Mouse (Mus musculus) kidney, embryonic 14.5 days (tissue): ENCODE measurements around the gene Aff3. TPM values are rescaled to one million over a fixed set of nuclear protein-coding genes. Genes with fewer than 3 reads are reported as not detected.

Source experiments
- ATAC-seq: fragments of 200-750 bp; cut with Nextera tagmentation; 2 replicates; pipeline ENCODE4 v1.8.0; 2017; ENCODE audit warnings: moderate number of reproducible peaks, mild to moderate bottlenecking, moderate TSS enrichment, moderate library complexity; ENCODE audit not compliant: low FRiP score, low TSS enrichment
- H3K27ac ChIP-seq: fragments of 300-500 bp; sonication (generic); 2 replicates; pipeline ENCODE4 v1.5.1; 2014; ENCODE audit warnings: low read depth, mild to moderate bottlenecking, low read length, moderate library complexity, mixed read lengths
- H3K27me3 ChIP-seq: fragments of 300-500 bp; sonication (generic); 2 replicates; pipeline ENCODE4 v1.6.1; 2014; ENCODE audit warnings: mild to moderate bottlenecking, low read length; ENCODE audit not compliant: control insufficient read depth, insufficient read depth
- H3K36me3 ChIP-seq: fragments of 300-500 bp; sonication (generic); 2 replicates; pipeline ENCODE4 v1.6.1; 2014; ENCODE audit warnings: low read length, mixed read lengths; ENCODE audit not compliant: control insufficient read depth, insufficient read depth
- H3K4me1 ChIP-seq: fragments of 300-500 bp; sonication (generic); 2 replicates; pipeline ENCODE4 v1.6.1; 2014; ENCODE audit warnings: low read length, mixed read lengths; ENCODE audit not compliant: control insufficient read depth, insufficient read depth
- H3K4me2 ChIP-seq: fragments of 300-500 bp; sonication (generic); replicated peaks from 2 replicates; pipeline ENCODE4 v1.6.1; 2014; ENCODE audit warnings: low read depth, mild to moderate bottlenecking, low read length
- H3K4me3 ChIP-seq: fragments of 300-500 bp; sonication (generic); 2 replicates; pipeline ENCODE4 v1.5.1; 2014; ENCODE audit warnings: mild to moderate bottlenecking, low read length
- H3K9ac ChIP-seq: fragments of 300-500 bp; sonication (generic); 2 replicates; pipeline ENCODE4 v1.6.1; 2014; ENCODE audit warnings: low read depth, mild to moderate bottlenecking, low read length, moderate library complexity
- H3K9me3 ChIP-seq: fragments of 300-500 bp; sonication (generic); 2 replicates; pipeline ENCODE4 v1.6.1; 2016; ENCODE audit warnings: low read length; ENCODE audit not compliant: control insufficient read depth
- WGBS: fragments of 180-500 bp; shearing (Covaris S2); extraction: QIAGEN DNeasy Blood & Tissue Kit; methylation state at CpG from one replicate; pipeline ENCODE4 v1.1.7; 2014; 5-methylcytosine and 5-hydroxymethylcytosine counted together
- polyA plus RNA-seq: library from polyadenylated mRNA; unstranded; fragments of >200 nt; fragmentation: Nextera tagmentation; extraction: Ambion mirVana; gene quantifications from 2 replicates; pipeline ENCODE4 v1.2.1, GENCODE M21; 2014

Gene Aff3
- polyA plus RNA-seq, 1 experiment from 2014 or later, result 11.9 TPM

DNA sequence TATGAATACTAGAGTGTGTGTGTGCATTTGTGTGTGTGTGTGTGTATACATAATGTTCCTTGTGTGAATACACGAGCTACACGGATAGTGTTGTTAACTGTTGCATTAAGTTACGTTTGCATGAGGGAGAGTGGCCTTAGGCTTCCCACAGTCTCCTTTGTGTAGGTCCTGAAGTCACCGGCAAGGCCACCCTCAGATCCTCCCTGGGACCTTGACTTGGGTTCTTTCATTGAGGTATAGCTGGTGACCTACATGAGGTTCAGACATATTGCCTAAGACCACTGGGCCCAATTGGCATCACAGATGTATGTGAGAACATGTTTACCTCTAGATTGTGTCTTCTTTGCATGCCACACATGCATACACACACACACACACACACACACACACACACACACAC, 494 bp downstream of the Aff3 start:
- ATAC-seq, result no peak
- H3K27me3 ChIP-seq, result no peaks in the 10 kb centered on the region
- no peak overlapping the region for H3K9ac ChIP-seq
- H3K36me3 ChIP-seq, result no peaks in the 10 kb centered on the region
- H3K27ac ChIP-seq, result no peak overlapping the region
- H3K4me2 ChIP-seq, result no peak overlapping the region
- H3K4me1 ChIP-seq, result 0 out of 2 replicates have a peak, but pooled peaks cover 3% of the 10 kb centered on the region
- no peak overlapping the region for H3K4me3 ChIP-seq
- no peaks in the 10 kb centered on the region for H3K9me3 ChIP-seq
- 88% methylated on average over 4 of the region's 4 CpGs for whole genome bisulfite sequencing

DNA sequence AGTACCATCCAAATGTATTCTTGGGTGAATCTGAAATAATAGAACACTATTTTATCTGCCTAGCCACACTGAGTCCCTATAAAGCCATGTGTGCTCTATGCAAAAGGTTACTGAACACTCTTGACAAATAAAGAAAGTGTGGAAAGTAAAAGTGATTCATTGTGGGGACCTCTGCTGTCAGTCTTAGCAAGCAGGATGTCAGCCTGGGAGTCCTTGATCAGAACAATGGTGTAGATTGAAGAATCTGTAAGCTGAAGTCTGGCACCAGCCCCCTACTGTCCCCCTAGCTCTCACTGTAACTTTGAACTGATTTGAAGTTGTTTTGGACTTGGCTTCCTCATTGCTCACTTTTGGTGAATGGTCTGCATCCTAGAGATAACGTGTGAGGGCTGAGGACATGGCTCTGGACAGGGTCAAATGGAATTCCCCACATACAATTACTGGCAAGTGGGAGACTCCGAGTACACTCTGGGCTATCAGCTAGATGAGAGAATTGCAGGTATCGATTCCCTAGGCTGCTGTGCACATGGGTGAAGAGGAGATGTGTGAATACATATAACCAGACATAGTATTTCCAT, 2.0 kb downstream of the Aff3 start:
- Histone ChIP-seq H3K4me3 (no peak overlapping the region), H3K9me3 (no peaks in the 10 kb centered on the region), H3K4me1 (0 out of 2 replicates have a peak, but pooled peaks cover 3% of the 10 kb centered on the region), H3K4me2 (no peak overlapping the region), H3K9ac (no peak overlapping the region), H3K27ac (no peak overlapping the region), H3K36me3 (no peaks in the 10 kb centered on the region), H3K27me3 (no peaks in the 10 kb centered on the region)
- 82% methylated on average over 3 of the region's 3 CpGs for WGBS
- ATAC-seq, result no peak

DNA sequence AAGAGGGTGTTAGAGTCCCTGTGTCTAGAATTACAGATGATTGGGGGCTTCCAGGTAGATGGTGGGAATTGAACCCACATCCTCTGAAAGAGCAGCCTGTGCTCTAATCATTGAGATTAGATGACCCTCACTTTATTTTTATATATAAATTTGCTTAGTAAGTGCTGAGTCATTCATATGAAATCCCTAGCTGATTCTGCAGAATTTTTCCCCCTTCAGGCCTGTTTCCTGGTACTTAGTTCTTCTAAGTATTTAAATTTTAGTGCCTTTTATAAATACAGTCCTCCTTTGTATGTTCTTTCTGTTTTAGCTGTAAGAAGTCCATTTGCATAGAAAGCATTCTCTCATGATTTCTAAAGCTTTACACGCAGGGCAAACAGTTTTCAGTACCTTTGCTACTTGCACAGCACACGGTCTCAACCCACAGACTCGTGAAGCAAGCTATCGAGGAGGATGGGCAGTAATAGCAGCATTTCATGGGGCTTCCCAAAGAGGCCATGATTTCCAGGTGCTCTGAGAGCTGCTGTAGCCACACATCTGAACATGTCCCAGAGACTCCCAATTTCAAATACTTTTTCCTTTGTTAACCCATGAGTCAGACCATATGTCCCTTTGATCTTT, 5.7 kb downstream of the Aff3 start:
- no peaks in the 10 kb centered on the region for H3K36me3 ChIP-seq
- WGBS, result 83% methylated on average over 4 of the region's 4 CpGs
- no peak overlapping the region for H3K9ac ChIP-seq
- H3K9me3 ChIP-seq, result no peaks in the 10 kb centered on the region
- no peak overlapping the region for H3K4me2 ChIP-seq
- no peak overlapping the region for H3K27ac ChIP-seq
- H3K4me3 ChIP-seq, result no peak overlapping the region
- H3K27me3 ChIP-seq, result no peaks in the 10 kb centered on the region
- no peak for ATAC-seq
- H3K4me1 ChIP-seq, result 0 out of 2 replicates have a peak, but pooled peaks cover 3% of the 10 kb centered on the region

DNA sequence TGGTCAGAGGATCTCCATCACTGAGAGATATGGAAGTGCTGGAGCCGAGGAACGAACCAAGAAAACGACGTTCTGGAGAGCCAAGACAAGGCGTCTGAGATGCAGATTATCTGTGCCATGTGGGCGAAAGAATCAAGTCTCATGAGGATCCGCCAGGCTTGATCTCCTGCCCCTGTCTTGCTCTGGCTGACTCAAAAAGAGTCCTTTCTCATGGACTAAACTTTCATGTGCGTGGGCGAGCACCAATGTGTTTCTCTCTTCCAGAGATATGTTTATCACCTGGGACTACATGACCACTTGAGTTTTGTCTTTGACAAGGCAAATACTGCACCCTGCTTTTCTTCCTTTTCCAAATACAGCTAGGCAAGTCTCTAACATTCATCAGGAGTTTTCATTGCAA, 6.4 kb downstream of the Aff3 start:
- 84% methylated on average over 9 of the region's 9 CpGs for WGBS
- Histone ChIP-seq H3K36me3 (no peaks in the 10 kb centered on the region), H3K9ac (no peak overlapping the region), H3K4me3 (no peak overlapping the region), H3K4me1 (0 out of 2 replicates have a peak, but pooled peaks cover 3% of the 10 kb centered on the region), H3K27me3 (no peaks in the 10 kb centered on the region), H3K9me3 (no peaks in the 10 kb centered on the region), H3K4me2 (no peak overlapping the region), H3K27ac (no peak overlapping the region)
- ATAC-seq, result no peak

DNA sequence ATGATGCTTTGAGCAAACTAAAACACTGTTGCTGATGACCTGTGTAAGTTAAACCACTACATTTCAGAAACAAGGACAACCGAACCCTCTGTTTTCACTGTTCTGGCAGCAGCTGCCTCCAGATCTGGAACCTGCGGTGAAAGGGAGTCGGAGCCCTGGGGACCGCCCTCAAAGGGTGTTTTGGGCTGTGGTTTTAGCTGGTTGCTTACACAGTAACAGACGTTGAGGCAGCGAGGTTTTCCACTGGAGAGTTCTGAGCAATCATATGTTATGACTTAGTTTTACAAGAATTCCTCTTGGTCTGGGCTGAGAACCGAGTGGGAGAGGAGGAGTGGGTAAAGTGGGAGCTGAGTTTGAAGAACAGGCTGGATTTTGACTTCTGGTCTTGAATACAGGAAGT, 7.1 kb downstream of the Aff3 start:
- no peaks in the 10 kb centered on the region for H3K36me3 ChIP-seq
- H3K9me3 ChIP-seq, result no peaks in the 10 kb centered on the region
- no peak for ATAC-seq
- H3K4me3 ChIP-seq, result no peak overlapping the region
- no peak overlapping the region for H3K27ac ChIP-seq
- H3K27me3 ChIP-seq, result no peaks in the 10 kb centered on the region
- H3K9ac ChIP-seq, result no peak overlapping the region
- WGBS, result 67% methylated on average over 7 of the region's 7 CpGs
- no peak overlapping the region for H3K4me2 ChIP-seq
- 0 out of 2 replicates have a peak, but pooled peaks cover 3% of the 10 kb centered on the region for H3K4me1 ChIP-seq

DNA sequence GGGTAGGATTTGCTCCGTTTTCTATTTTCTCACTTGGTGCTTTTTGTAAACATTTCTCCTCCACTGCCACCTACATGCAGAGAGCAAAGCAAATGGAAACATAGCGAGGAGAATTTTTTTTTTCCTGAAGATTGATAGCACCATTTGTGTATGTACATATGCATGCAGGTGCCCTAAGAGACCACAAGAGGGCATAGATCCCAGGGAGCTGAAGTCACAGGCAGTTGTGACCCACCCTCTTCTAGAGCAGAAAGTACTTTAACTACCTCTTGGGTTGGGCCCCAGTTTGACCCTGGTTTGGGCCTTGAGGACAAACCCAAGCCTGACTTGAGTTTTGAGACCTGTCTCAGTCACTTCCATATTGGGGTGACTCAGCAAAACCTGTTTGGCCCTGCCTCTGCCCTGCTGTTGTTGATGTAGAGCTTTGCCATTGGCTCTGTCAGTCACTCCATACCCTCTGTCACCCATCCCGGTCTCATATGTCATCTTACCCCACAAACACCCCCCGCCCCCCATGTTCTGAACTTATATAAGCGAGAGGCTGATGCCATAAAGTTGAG, 9.7 kb downstream of the Aff3 start:
- Histone ChIP-seq H3K27ac (no peak overlapping the region), H3K4me2 (no peak overlapping the region), H3K27me3 (no peaks in the 10 kb centered on the region), H3K9me3 (no peaks in the 10 kb centered on the region), H3K4me1 (no peaks in the 10 kb centered on the region), H3K9ac (no peak overlapping the region), H3K36me3 (no peaks in the 10 kb centered on the region), H3K4me3 (no peak overlapping the region)
- WGBS, result 94% methylated on average over 5 of the region's 5 CpGs
- ATAC-seq, result no peak

DNA sequence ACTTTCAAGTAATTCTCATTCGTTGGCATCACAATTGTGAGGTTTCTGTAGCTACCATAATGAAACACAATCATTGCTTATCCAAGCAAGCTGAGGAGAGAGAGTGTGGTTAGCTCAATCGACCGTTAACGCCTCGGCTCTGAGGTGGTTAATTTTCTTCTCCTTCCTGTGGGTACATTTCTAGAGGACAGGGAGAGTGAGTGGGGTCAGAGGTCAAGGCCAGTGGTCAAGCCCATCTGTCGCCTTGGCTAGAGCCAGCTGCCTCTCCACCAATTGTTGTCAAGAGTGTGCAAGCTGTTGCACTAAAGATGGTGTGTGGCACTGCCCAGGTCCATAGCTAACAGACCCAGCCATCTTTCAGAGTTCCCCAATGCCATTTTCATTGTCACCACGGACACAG, 14.7 kb downstream of the Aff3 start:
- Histone ChIP-seq H3K4me3 (no peak overlapping the region), H3K4me2 (no peak overlapping the region), H3K4me1 (no peaks in the 10 kb centered on the region; the same call in 1 of the 2 replicates), H3K27ac (no peak overlapping the region), H3K36me3 (no peaks in the 10 kb centered on the region), H3K9ac (no peak overlapping the region), H3K27me3 (no peaks in the 10 kb centered on the region), H3K9me3 (no peaks in the 10 kb centered on the region)
- peak; percentile 58; the same call in 1 of the 2 replicates for ATAC-seq
- 25% methylated on average over 7 of the region's 7 CpGs for WGBS

DNA sequence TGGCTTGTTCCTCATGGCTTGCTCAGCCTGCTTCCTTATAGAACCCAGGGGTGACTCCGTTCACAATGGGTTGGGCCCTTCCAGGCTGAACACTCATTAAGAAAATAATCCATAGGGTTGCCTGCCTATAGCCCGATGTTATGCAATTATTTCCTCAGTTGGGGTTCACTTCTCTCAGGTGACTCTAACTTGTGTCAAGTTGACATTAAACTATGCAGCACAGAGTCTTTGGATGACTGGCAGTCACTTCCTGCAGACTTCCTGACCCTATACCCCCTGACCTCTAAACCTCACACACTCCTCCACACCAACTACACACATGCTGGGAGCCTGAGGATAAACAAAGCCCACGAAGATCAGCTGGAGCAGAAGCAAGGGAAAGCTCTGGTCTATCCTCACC, 15.6 kb downstream of the Aff3 start:
- H3K36me3 ChIP-seq, result no peaks in the 10 kb centered on the region
- H3K27ac ChIP-seq, result no peak overlapping the region
- H3K4me3 ChIP-seq, result no peak overlapping the region
- no peak for ATAC-seq
- H3K9me3 ChIP-seq, result no peaks in the 10 kb centered on the region
- H3K9ac ChIP-seq, result no peak overlapping the region
- no peak overlapping the region for H3K4me2 ChIP-seq
- WGBS, result 46% methylated on average over 3 of the region's 3 CpGs
- no peaks in the 10 kb centered on the region for H3K27me3 ChIP-seq
- no peaks in the 10 kb centered on the region; the same call in 1 of the 2 replicates for H3K4me1 ChIP-seq

DNA sequence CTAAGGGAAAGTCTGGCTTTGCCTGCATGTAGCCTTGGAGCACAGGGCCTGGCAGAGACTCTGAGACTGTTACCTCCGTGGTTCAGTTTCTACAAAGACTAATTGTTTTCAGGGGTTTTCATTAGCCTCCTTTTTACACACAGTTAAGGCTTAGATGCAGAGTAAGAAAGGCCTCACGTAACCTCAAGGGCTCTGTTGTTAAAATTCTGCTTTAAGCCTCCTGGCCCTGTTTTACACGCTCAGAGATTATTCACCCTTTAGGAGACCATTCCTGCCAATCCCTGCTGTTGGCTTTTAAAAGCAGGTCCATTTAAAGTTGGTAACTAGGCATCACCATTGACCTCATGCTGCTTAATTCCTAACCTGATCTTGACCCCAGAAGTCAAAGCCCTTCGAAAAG, 22.5 kb downstream of the Aff3 start:
- Histone ChIP-seq H3K4me3 (no peak overlapping the region), H3K9ac (no peak overlapping the region), H3K27me3 (no peaks in the 10 kb centered on the region), H3K4me1 (no peaks in the 10 kb centered on the region), H3K27ac (no peak overlapping the region), H3K9me3 (no peaks in the 10 kb centered on the region), H3K36me3 (no peaks in the 10 kb centered on the region), H3K4me2 (no peak overlapping the region)
- no peak for ATAC-seq
- WGBS, result 36% methylated on average over 4 of the region's 4 CpGs
